Mouse (Mus musculus) forebrain, embryonic 14.5 days (tissue): Measurements from ENCODE around the gene Igfbp2. TPM values are rescaled to one million over a fixed set of nuclear protein-coding genes. Genes with fewer than 3 reads are reported as not detected.

Experiments
- ATAC-seq: fragments of 200-750 bp; cut with Nextera tagmentation; 2 replicates; pipeline ENCODE4 v1.8.0; 2017; ENCODE audit warnings: mild to moderate bottlenecking, moderate library complexity
- DNase-seq: peaks from one replicate; pipeline ENCODE4 v3.0.0-alpha.2; 2015; ENCODE audit warnings: low spot score
- H3K27ac ChIP-seq: fragments of 300-500 bp; sonication (generic); 2 replicates; pipeline ENCODE4 v1.5.1; 2014; ENCODE audit warnings: low read depth, mild to moderate bottlenecking, control low read depth, low read length, moderate library complexity
- H3K27me3 ChIP-seq: fragments of 300-500 bp; sonication (generic); replicated peaks from 2 replicates; pipeline ENCODE4 v1.6.1; 2014; ENCODE audit warnings: low read length, control low read depth, mixed read lengths; ENCODE audit not compliant: control insufficient read depth, insufficient read depth
- H3K36me3 ChIP-seq: fragments of 300-500 bp; sonication (generic); 2 replicates; pipeline ENCODE4 v1.6.1; 2014; ENCODE audit warnings: low read length, control low read depth; ENCODE audit not compliant: control insufficient read depth, insufficient read depth
- H3K4me1 ChIP-seq: fragments of 300-500 bp; sonication (generic); 2 replicates; pipeline ENCODE4 v1.6.1; 2014; ENCODE audit warnings: antibody characterized with exemption, low read length, control low read depth; ENCODE audit not compliant: control insufficient read depth, insufficient read depth
- H3K4me2 ChIP-seq: fragments of 300-500 bp; sonication (generic); 2 replicates; pipeline ENCODE4 v1.6.1; 2014; ENCODE audit warnings: mild to moderate bottlenecking, control low read depth, low read length
- H3K4me3 ChIP-seq: fragments of 300-500 bp; sonication (generic); 2 replicates; pipeline ENCODE4 v1.5.1; 2014; ENCODE audit warnings: low read depth, low read length, control low read depth
- H3K9ac ChIP-seq: fragments of 300-500 bp; sonication (generic); 2 replicates; pipeline ENCODE4 v1.6.1; 2014; ENCODE audit warnings: mild to moderate bottlenecking, low read length, control low read depth, moderate library complexity
- H3K9me3 ChIP-seq: fragments of 300-500 bp; sonication (generic); replicated peaks from 2 replicates; pipeline ENCODE4 v1.6.1; 2016; ENCODE audit warnings: low read length, control low read depth, mixed read lengths; ENCODE audit not compliant: control insufficient read depth
- WGBS: fragments of 180-500 bp; shearing (Covaris S2); extraction: QIAGEN DNeasy Blood & Tissue Kit; methylation state at CpG from one replicate; pipeline ENCODE4 v1.1.7; 2014; 5-methylcytosine and 5-hydroxymethylcytosine counted together
- polyA plus RNA-seq: library from polyadenylated mRNA; unstranded; fragments of >200 nt; fragmentation: Nextera tagmentation; extraction: Ambion mirVana; gene quantifications from 2 replicates; pipeline ENCODE4 v1.2.1, GENCODE M21; 2014

The Igfbp2 gene
- polyA plus RNA-seq, 1 experiment from 2014 or later: 384 TPM

DNA sequence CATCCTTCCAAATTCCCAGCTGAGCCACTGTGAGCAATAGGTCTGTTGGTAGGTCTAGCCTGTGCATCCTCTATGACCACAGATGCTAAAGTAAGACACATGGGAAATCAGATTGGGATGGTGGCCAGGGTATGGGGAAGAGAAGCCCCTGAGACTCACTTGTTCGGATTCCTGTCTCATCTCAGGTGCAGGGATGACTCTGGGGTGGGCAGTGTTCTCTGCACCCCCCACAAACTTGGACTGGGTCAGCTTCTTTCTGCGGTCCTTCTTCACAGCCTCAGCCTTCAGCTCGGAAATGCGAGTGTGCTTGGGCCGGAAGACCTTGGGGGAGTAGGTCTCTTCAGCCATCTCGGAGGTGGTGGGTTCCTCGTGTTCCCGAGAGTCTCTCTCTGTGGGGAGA, 39.4 kb downstream of the Igfbp2 start:
- WGBS: 88% methylated on average over 8 of the region's 8 CpGs
- Histone ChIP-seq H3K4me2 (no peak overlapping the region), H3K27me3 (no peaks in the 10 kb centered on the region), H3K4me1 (peaks cover 2% of the 10 kb centered on the region), H3K27ac (no peak overlapping the region), H3K4me3 (no peak overlapping the region), H3K36me3 (0 out of 2 replicates have a peak, but pooled peaks cover 6% of the 10 kb centered on the region), H3K9me3 (no peaks in the 10 kb centered on the region), H3K9ac (no peak overlapping the region)
- DNase-seq (no peak), ATAC-seq (no peak)

DNA sequence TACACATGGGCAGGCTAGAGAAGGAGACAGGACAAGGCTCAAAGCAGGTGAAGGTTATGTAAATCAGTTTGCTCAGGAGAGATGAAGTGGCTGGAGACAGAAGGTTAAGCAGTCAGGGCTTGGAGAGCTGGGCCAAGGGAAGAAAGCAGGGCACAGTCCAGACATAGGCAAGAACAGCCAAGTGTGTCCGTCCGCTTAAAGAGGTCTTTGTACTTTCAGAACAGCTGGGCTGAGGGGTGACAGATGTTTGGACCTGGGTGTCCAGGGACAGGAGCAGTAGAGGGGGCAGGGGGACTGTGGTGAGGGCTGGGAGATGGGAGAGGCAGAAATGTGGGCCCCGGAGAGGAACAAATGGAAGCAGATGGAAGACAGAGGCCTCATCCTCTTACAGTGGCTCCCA, 40.0 kb downstream of the Igfbp2 start:
- WGBS: 91% methylated on average over 3 of the region's 3 CpGs
- Histone ChIP-seq H3K27me3 (no peaks in the 10 kb centered on the region), H3K9me3 (no peaks in the 10 kb centered on the region), H3K36me3 (0 out of 2 replicates have a peak, but pooled peaks cover 6% of the 10 kb centered on the region), H3K4me3 (no peak overlapping the region), H3K27ac (no peak overlapping the region), H3K4me2 (no peak overlapping the region), H3K4me1 (no peaks in the 10 kb centered on the region; the same call in 1 of the 2 replicates), H3K9ac (no peak overlapping the region)
- ATAC-seq (no peak), DNase-seq (no peak)

DNA sequence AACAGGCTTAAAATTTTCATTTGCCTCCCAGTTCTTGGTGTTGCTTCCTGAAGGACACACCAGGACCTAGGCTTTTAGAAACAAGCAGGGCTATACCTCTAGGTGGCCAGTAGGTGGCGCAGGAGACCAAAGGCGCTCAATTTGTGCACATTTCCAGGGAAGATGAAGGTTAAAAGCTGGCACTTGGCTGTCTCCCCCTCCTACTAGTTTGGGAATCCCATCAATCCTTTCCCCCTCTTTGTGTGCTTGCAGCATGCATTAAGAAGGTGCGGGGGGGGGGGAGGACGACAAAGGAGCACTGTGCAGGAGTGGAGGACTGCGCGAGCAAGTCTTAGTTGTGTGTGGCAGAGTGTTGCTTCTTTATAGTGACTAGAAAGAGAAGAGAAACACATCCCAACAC, 41.6 kb downstream of the Igfbp2 start:
- peaks cover 5% of the 10 kb centered on the region; the same call in 1 of the 2 replicates for H3K4me1 ChIP-seq
- 0 out of 2 replicates have a peak, but pooled peaks cover 3% of the 10 kb centered on the region for H3K36me3 ChIP-seq
- H3K27me3 ChIP-seq: no peaks in the 10 kb centered on the region
- no peak overlapping the region for H3K4me2 ChIP-seq
- ATAC-seq (peak; percentile 40), DNase-seq (peak; percentile 91)
- 0% methylated on average over 6 of the region's 6 CpGs for WGBS
- no peak overlapping the region for H3K27ac ChIP-seq
- no peak overlapping the region for H3K4me3 ChIP-seq
- no peak overlapping the region for H3K9ac ChIP-seq
- no peaks in the 10 kb centered on the region for H3K9me3 ChIP-seq

DNA sequence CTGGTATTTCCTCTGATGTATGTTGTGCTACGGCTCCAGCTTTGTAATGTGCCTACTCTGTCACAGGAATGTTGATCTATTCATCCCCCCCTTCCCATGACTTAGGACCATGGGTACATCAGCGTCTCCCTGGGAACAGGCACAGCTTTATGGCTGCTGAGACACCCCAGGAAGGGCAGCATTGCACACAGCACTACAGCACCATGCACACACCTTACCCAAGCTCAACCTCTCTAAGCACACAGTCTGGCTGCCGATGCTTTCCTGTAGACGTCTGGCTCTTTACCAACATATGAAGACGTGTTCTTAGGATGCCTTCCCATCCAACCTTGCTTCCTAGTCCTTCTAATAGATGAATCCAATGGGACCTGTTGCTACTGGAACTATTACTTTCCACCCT, 42.1 kb downstream of the Igfbp2 start:
- ATAC-seq: no peak
- DNase-seq: no peak
- Histone ChIP-seq H3K4me2 (no peak overlapping the region), H3K9me3 (no peaks in the 10 kb centered on the region), H3K27ac (no peak overlapping the region), H3K4me1 (peaks cover 6% of the 10 kb centered on the region; the same call in 1 of the 2 replicates), H3K27me3 (no peaks in the 10 kb centered on the region), H3K36me3 (0 out of 2 replicates have a peak, but pooled peaks cover 3% of the 10 kb centered on the region), H3K4me3 (no peak overlapping the region), H3K9ac (no peak overlapping the region)
- WGBS: 58% methylated on average over 5 of the region's 5 CpGs

DNA sequence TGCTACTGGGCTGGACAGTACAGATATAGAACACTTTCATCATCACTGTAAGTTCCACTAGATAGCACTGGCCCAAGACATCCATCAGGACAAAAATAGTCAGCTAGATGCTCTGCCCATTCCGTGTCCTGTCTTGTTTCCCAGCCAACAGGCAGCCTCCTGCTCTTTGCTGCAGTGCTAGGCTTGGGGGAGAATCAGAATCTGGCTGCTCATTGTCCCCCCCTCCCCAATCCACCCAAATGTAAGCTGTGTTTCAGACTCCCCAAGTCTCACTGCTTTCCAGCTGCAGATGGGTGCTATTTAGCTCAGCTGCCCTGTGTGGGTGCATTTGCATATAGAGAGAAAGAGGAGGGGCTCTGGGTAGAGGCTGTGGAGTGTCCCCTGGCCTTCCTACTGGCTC, 43.0 kb downstream of the Igfbp2 start:
- no peaks in the 10 kb centered on the region for H3K9me3 ChIP-seq
- H3K4me2 ChIP-seq: no peak overlapping the region
- no peak for ATAC-seq
- H3K4me3 ChIP-seq: no peak overlapping the region
- peaks cover 11% of the 10 kb centered on the region for H3K4me1 ChIP-seq
- no peak overlapping the region for H3K9ac ChIP-seq
- 46% methylated on average over 1 of the region's 1 CpGs for WGBS
- no peaks in the 10 kb centered on the region for H3K27me3 ChIP-seq
- H3K27ac ChIP-seq: no peak overlapping the region
- no peak for DNase-seq
- 0 out of 2 replicates have a peak, but pooled peaks cover under 1% of the 10 kb centered on the region for H3K36me3 ChIP-seq

DNA sequence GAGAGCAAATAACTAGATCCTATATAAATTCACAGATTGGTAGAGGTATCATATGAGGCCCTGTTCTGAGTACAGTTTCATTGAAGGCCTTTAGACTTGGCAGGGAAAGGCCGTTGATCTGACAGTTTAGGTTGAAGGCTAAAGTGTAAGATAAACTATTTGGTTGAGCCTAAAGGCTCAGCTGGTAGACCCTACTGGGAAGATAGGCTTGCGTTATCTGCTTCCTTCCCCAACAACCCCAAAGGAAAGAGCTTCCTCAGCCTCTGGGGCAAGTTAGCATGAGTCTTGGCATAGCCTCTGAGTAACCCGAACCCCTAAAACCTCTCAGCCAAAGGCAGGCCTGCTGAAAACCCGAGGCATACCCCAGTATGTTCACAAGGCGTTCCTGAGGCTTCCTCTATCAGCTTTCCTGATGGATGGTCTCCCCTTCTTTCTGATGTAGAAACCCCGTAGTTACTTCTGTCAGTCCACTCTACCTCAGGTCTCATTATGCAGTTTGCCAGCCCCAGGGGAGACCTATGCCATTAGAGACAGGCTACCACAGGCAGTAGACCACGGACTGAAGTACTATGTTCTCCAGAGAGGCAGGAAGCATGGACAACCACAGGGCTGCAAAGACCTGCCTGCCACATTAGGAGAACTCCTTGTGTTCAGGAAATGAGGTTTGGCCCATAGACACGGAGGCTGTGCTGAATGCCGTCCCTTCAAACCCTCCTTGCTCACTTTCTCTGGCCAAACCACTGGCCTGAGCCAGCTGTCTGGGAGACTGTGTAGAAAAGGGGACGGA, 44.3 kb downstream of the Igfbp2 start:
- Histone ChIP-seq H3K4me3 (no peak overlapping the region), H3K27ac (no peak overlapping the region), H3K36me3 (no peaks in the 10 kb centered on the region), H3K9me3 (no peaks in the 10 kb centered on the region), H3K9ac (no peak overlapping the region), H3K27me3 (no peaks in the 10 kb centered on the region), H3K4me2 (no peak overlapping the region), H3K4me1 (peaks cover 11% of the 10 kb centered on the region)
- DNase-seq: no peak
- WGBS: 81% methylated on average over 10 of the region's 10 CpGs
- ATAC-seq: no peak

DNA sequence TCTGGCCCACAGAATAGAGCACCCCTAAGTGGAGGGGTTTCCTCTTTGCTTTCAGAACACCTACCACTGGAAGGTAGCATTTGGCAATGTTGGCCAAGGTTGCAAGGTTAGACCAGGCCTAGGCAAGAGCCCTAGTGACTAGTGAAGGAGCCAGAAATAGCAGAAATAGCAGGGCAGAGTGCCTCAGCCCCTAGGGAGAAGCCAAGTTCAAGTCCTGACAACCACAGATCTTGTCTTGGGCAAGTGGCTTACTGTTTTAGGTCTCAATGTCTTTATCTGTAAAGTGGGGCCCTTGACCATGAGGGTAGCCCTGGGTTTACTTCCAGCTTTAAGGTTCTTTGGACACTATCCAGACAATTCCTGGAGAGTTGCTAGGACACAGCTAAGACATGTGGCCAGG, 45.0 kb downstream of the Igfbp2 start:
- H3K4me2 ChIP-seq: no peak overlapping the region

DNA sequence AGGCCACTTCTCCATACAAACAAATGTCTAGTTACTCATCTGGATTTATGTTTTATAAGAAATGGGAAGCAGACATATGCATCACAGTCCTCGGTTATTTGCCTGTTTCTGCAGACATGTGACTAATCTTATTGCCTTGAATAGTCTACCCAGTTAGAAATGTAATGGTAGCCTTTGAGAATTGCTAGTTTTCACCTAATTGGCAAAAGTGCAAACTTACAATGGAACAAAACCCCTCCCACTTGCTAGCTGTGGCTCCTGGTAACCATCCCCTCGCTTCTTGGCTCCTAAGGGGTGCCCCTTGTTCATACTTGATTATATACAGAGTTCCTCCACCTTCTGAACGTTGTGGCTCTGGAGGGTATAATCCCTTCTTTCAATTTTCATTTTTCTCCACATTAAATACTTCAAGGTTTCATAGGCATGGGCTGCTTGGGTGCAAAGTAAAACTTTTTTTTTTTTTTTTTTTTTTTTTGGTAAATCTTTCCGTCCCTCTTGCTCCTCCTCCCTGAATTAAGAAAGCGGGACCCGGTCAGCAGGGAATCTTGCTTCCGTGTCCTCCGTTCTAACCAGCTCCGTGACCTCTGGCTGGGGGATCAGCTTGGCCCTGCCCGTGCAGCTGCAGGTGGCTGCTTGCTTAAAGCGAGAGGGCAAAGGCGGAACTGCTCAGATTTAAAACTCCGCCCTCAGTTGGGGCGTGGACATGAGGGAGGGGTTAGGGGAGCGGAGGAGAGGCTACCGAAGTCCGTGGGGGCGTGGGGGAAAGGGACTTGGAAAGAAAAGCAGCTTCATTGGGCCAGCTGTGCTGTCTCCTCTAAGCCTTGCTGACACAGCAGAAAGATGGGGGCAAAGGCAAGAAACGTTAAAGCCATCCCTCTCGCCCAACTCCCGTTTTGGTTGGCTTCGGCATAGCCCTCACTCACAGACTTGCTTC, 45.6 kb downstream of the Igfbp2 start:
- Histone ChIP-seq H3K27ac (peak overlapping the region; percentile 80; the same call in 1 of the 2 replicates), H3K4me2 (peak overlapping the region; percentile 91), H3K36me3 (no peaks in the 10 kb centered on the region), H3K4me3 (peak overlapping the region; percentile 43), H3K9ac (peak overlapping the region; percentile 66), H3K9me3 (no peaks in the 10 kb centered on the region), H3K27me3 (no peaks in the 10 kb centered on the region), H3K4me1 (peaks cover 22% of the 10 kb centered on the region)
- 4% methylated on average over 22 of the region's 22 CpGs for WGBS
- peak; percentile 80 for DNase-seq
- ATAC-seq: peak; percentile 6; the same call in 1 of the 2 replicates

More for the DNA sequence above, 45.0 kb downstream of the Igfbp2 start:
- Histone ChIP-seq H3K4me3 (no peak overlapping the region), H3K27ac (no peak overlapping the region), H3K4me1 (peaks cover 16% of the 10 kb centered on the region), H3K27me3 (no peaks in the 10 kb centered on the region), H3K9me3 (no peaks in the 10 kb centered on the region), H3K9ac (no peak overlapping the region), H3K36me3 (no peaks in the 10 kb centered on the region)
- ATAC-seq (no peak), DNase-seq (no peak)
